8 mouse cellular contexts compared by ENCODE assay signal in the genomic region with DNA sequence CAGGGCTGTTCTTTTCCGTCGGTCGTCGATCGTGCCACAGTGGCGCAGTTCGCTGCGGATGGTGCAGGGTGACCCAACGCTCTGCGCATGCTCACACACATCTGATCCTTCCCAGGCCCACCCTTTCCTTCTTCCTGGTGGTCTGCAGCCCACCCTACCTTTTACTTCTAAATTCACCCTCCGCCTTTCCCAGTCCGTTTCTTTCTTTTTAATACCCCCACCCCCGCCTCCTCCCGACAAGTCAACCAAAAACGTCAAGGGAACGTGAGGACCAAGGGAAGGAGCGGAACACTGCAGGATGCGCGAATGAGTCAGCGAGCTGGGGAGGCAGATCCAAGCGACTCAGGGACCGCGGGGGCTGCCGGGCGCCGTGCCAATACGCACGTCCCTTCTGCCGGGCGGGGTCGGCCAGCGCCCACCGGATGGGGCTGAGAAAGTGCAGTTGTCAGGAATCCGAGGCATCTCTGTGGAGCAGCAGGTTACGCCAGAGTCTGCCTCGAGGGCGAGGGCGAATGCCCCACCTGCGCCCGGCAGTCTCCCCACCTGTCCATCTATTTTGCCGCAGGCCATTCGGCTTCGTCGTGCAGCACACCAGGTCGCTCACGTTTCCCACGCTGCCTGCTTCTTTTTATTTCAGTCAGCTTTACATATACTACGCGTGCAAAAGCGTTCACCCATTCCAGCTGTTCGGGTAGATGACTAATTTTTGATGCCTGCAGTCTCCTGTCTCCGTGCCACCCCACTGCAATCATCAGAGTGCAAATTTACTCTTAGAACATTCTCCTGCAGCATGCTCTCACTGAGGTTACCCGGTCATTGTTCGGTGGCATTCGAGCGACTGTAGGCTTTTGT. TPM values are rescaled to one million over a fixed set of nuclear protein-coding genes. Genes with fewer than 3 reads are reported as not detected.
DNase-seq lines count a peak whose midpoint lies in the region; ATAC-seq and TF ChIP-seq lines count a peak whose summit lies in the region.

No protein-coding gene starts in this region.

- 1% methylated on average over 56 of the region's 56 CpGs for WGBS in kidney, adult 2 months
- WGBS in forebrain, embryonic 14.5 days = under 1% methylated on average over 56 of the region's 56 CpGs
- WGBS in hindbrain, embryonic 16.5 days = 0% methylated on average over 55 of the region's 56 CpGs
- under 1% methylated on average over 56 of the region's 56 CpGs for WGBS in limb, embryonic 13.5 days
- under 1% methylated on average over 56 of the region's 56 CpGs for WGBS in neural tube, embryonic 11.5 days

- H3K27me3 ChIP-seq in kidney, adult 2 months (replicated peaks; ENCODE audit: control insufficient read depth, insufficient read depth, low read length) = no peaks in the 10 kb centered on the region
- no peaks in the 10 kb centered on the region for H3K27me3 ChIP-seq in forebrain, embryonic 14.5 days (replicated peaks; ENCODE audit: control insufficient read depth, insufficient read depth, low read length)
- no peaks in the 10 kb centered on the region for H3K27me3 ChIP-seq in hindbrain, embryonic 16.5 days (replicated peaks; ENCODE audit: control insufficient read depth, insufficient read depth, low read length)
- H3K27me3 ChIP-seq in limb, embryonic 13.5 days = no peaks in the 10 kb centered on the region
- no peaks in the 10 kb centered on the region for H3K27me3 ChIP-seq in neural tube, embryonic 11.5 days (ENCODE audit: control insufficient read depth, insufficient read depth, low read length)

- peak; percentile 86 for ATAC-seq in forebrain, embryonic 14.5 days
- ATAC-seq in hindbrain, embryonic 16.5 days = peak; percentile 94
- peak; percentile 77 for ATAC-seq in limb, embryonic 13.5 days (ENCODE audit: low FRiP score, low read depth)
- peak; percentile 73 for ATAC-seq in neural tube, embryonic 11.5 days (ENCODE audit: insufficient read depth, low FRiP score, low TSS enrichment)

- TF ChIP-seq CTCF in kidney, adult 2 months (conservative IDR thresholded peaks at IDR 0.05; ENCODE audit: insufficient read depth, insufficient read length, low read depth, low read length) = no peak

- no peak for DNase-seq in kidney, adult 2 months
- no peak for DNase-seq in kidney, adult 11 months
- DNase-seq in c-Kit-positive CD71-positive TER-119-positive erythroid progenitor cells, embryonic 14.5 days (ENCODE audit: low spot score) = peak; percentile 66
- peak; percentile 83 for DNase-seq in forebrain, embryonic 14.5 days (ENCODE audit: low spot score)
- peak; percentile 76 for DNase-seq in neural tube, embryonic 11.5 days (ENCODE audit: low spot score)
- DNase-seq in thymus, postnatal 14 days = peak; percentile 66

- H3K4me1 ChIP-seq in kidney, adult 2 months (ENCODE audit: control insufficient read depth, insufficient read depth, low read length) = no peaks in the 10 kb centered on the region
- H3K4me1 ChIP-seq in forebrain, embryonic 14.5 days (ENCODE audit: control insufficient read depth, insufficient read depth, low read length) = 0 out of 2 replicates have a peak, but pooled peaks cover 3% of the 10 kb centered on the region
- peaks cover 7% of the 10 kb centered on the region; the same call in 1 of the 2 replicates for H3K4me1 ChIP-seq in hindbrain, embryonic 16.5 days (ENCODE audit: control insufficient read depth, insufficient read depth, low read depth, low read length)
- H3K4me1 ChIP-seq in limb, embryonic 13.5 days = peaks cover 50% of the 10 kb centered on the region
- H3K4me1 ChIP-seq in neural tube, embryonic 11.5 days (ENCODE audit: control insufficient read depth, insufficient read depth, low read length) = no peaks in the 10 kb centered on the region; the same call in 1 of the 2 replicates

- no peak for TF ChIP-seq POLR2A in kidney, adult 2 months (IDR thresholded peaks at IDR 0.05; ENCODE audit: low read depth, low read length)

- H3K4me2 ChIP-seq in forebrain, embryonic 14.5 days (ENCODE audit: low read length) = peak overlapping the region; percentile 82
- peak overlapping the region; percentile 84 for H3K4me2 ChIP-seq in hindbrain, embryonic 16.5 days (ENCODE audit: low read length)
- peak overlapping the region; percentile 90 for H3K4me2 ChIP-seq in limb, embryonic 13.5 days (replicated peaks)
- H3K4me2 ChIP-seq in neural tube, embryonic 11.5 days (ENCODE audit: low read depth) = peak overlapping the region; percentile 83

- no peaks in the 10 kb centered on the region for H3K9me3 ChIP-seq in forebrain, embryonic 14.5 days (replicated peaks; ENCODE audit: control insufficient read depth, low read length)
- H3K9me3 ChIP-seq in hindbrain, embryonic 16.5 days (ENCODE audit: control insufficient read depth, low read length) = no peaks in the 10 kb centered on the region
- no peaks in the 10 kb centered on the region for H3K9me3 ChIP-seq in limb, embryonic 13.5 days
- H3K9me3 ChIP-seq in neural tube, embryonic 11.5 days (ENCODE audit: control insufficient read depth, low read length) = no peaks in the 10 kb centered on the region

- H3K9ac ChIP-seq in forebrain, embryonic 14.5 days (ENCODE audit: low read length) = peak overlapping the region; percentile 74
- H3K9ac ChIP-seq in hindbrain, embryonic 16.5 days (ENCODE audit: low read depth, low read length) = peak overlapping the region; percentile 77
- peak overlapping the region; percentile 68 for H3K9ac ChIP-seq in limb, embryonic 13.5 days
- peak overlapping the region; percentile 60 for H3K9ac ChIP-seq in neural tube, embryonic 11.5 days (ENCODE audit: low read length)

- no peak overlapping the region for H3K27ac ChIP-seq in kidney, adult 2 months (ENCODE audit: insufficient read depth, low read depth, low read length)
- H3K27ac ChIP-seq in forebrain, embryonic 14.5 days (ENCODE audit: low read depth, low read length) = peak overlapping the region; percentile 88
- peak overlapping the region; percentile 93 for H3K27ac ChIP-seq in hindbrain, embryonic 16.5 days (ENCODE audit: low read depth, low read length)
- H3K27ac ChIP-seq in limb, embryonic 13.5 days = peak overlapping the region; percentile 88
- H3K27ac ChIP-seq in neural tube, embryonic 11.5 days (ENCODE audit: low read depth, low read length) = peak overlapping the region; percentile 60

- H3K36me3 ChIP-seq in kidney, adult 2 months (ENCODE audit: control insufficient read depth, insufficient read depth, low read length) = no peaks in the 10 kb centered on the region
- H3K36me3 ChIP-seq in forebrain, embryonic 14.5 days (ENCODE audit: control insufficient read depth, insufficient read depth, low read length) = no peaks in the 10 kb centered on the region
- H3K36me3 ChIP-seq in hindbrain, embryonic 16.5 days (ENCODE audit: control insufficient read depth, insufficient read depth, low read length) = no peaks in the 10 kb centered on the region
- H3K36me3 ChIP-seq in limb, embryonic 13.5 days = no peaks in the 10 kb centered on the region
- H3K36me3 ChIP-seq in neural tube, embryonic 11.5 days (ENCODE audit: control insufficient read depth, insufficient read depth, low read length) = no peaks in the 10 kb centered on the region

- peak overlapping the region; percentile 38 for H3K4me3 ChIP-seq in kidney, adult 2 months (ENCODE audit: insufficient read depth, low read depth, low read length)
- peak overlapping the region; percentile 49 for H3K4me3 ChIP-seq in forebrain, embryonic 14.5 days (ENCODE audit: low read depth, low read length)
- H3K4me3 ChIP-seq in hindbrain, embryonic 16.5 days (ENCODE audit: low read length) = peak overlapping the region; percentile 56
- H3K4me3 ChIP-seq in limb, embryonic 13.5 days = peak overlapping the region; percentile 54
- peak overlapping the region; percentile 51 for H3K4me3 ChIP-seq in neural tube, embryonic 11.5 days (ENCODE audit: low read depth, low read length)

RNA-seq across cellular contexts. Expression of a gene that starts 36.8 kb away (rescaled TPM):
- polyA plus RNA-seq in kidney, adult 2 months (2012; rRNA removed) = 1.3 and 2.7 TPM in 2 replicates
- polyA plus RNA-seq in forebrain, embryonic 14.5 days (2014; fragmentation: Nextera tagmentation; extraction: Ambion mirVana) = 15.6 and 18.1 TPM in 2 replicates
- polyA plus RNA-seq in hindbrain, embryonic 16.5 days (2015; fragmentation: Nextera tagmentation; extraction: Ambion mirVana) = 57.0 and 57.4 TPM in 2 replicates
- polyA plus RNA-seq in limb, embryonic 13.5 days (2015; fragmentation: Nextera tagmentation; extraction: Ambion mirVana) = 72.7 and 83.0 TPM in 2 replicates
- polyA plus RNA-seq in neural tube, embryonic 11.5 days (2014; fragmentation: Nextera tagmentation; extraction: Ambion mirVana) = 31.1 and 39.5 TPM in 2 replicates

RNA-seq across cellular contexts. Expression of a gene that starts 55.0 kb away (rescaled TPM):
- 9.7 and 12.7 TPM in 2 replicates for polyA plus RNA-seq in kidney, adult 2 months (2012; rRNA removed)
- polyA plus RNA-seq in forebrain, embryonic 14.5 days (2014; fragmentation: Nextera tagmentation; extraction: Ambion mirVana) = 4.9 and 6.4 TPM in 2 replicates
- 6.7 and 8.3 TPM in 2 replicates for polyA plus RNA-seq in hindbrain, embryonic 16.5 days (2015; fragmentation: Nextera tagmentation; extraction: Ambion mirVana)
- polyA plus RNA-seq in limb, embryonic 13.5 days (2015; fragmentation: Nextera tagmentation; extraction: Ambion mirVana) = 6.4 and 7.1 TPM in 2 replicates
- polyA plus RNA-seq in neural tube, embryonic 11.5 days (2014; fragmentation: Nextera tagmentation; extraction: Ambion mirVana) = 4.8 and 5.1 TPM in 2 replicates

RNA-seq across cellular contexts. Expression of a gene that starts 57.4 kb away (rescaled TPM):
- polyA plus RNA-seq in kidney, adult 2 months (2012; rRNA removed) = 0.06 TPM in 1 of 2 replicates, not detected in the other
- polyA plus RNA-seq in forebrain, embryonic 14.5 days (2014; fragmentation: Nextera tagmentation; extraction: Ambion mirVana) = 0.12 and 0.30 TPM in 2 replicates
- polyA plus RNA-seq in hindbrain, embryonic 16.5 days (2015; fragmentation: Nextera tagmentation; extraction: Ambion mirVana) = 0.08 and 0.25 TPM in 2 replicates
- 0.25 and 0.37 TPM in 2 replicates for polyA plus RNA-seq in limb, embryonic 13.5 days (2015; fragmentation: Nextera tagmentation; extraction: Ambion mirVana)
- polyA plus RNA-seq in neural tube, embryonic 11.5 days (2014; fragmentation: Nextera tagmentation; extraction: Ambion mirVana) = 0.11 TPM in 1 of 2 replicates, not detected in the other

Comparison
In these comparisons a context has a peak if more than half of its experiments do, and no peak if none do; other contexts are left out.
1. DNase-seq: peak in c-Kit-positive CD71-positive TER-119-positive erythroid progenitor cells, embryonic 14.5 days (single experiment), forebrain, embryonic 14.5 days (single experiment), neural tube, embryonic 11.5 days (single experiment) and thymus, postnatal 14 days (single experiment); none in kidney, adult 2 months (single experiment) and kidney, adult 11 months (single experiment).
2. Peak in every context shown above with its lines, with median percentiles within 50 percentile points of each other: H3K4me3 ChIP-seq, ATAC-seq, H3K4me2 ChIP-seq and H3K9ac ChIP-seq.